Mouse (Mus musculus): ENCODE data around the gene Gbf1. TPM values are rescaled to one million over a fixed set of nuclear protein-coding genes. Genes with fewer than 3 reads are reported as not detected.

Gene Gbf1
- total RNA-seq, 2 experiments from 2014 or later, result 101 to 106 TPM

GRCm38 (mm10) chr19:46290535-46291105 lies 138.3 kb downstream of the Gbf1 start:
- intact Hi-C loops (cut with DNase I), result no loop called here
- no peak for DNase-seq

DNA sequence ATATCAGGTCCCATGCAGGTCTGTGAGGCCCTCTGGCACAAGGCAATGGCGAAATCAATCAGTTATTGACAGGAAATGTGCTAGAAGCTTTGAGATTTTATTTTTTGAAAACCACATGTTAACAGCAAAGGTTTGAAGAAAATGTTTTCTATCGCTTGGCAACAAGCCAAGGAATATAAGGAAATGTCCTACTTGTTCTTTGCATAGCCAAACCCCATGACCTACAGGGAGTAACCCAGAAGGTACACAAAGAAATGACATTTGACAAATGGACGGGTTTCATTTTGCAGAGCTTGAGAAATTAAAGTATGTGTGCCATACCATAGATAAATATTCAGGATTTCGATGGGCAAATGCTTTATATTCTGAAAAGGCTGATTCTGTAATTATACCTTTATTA lies 144.6 kb downstream of the Gbf1 start:
- intact Hi-C loops (cut with DNase I), result no loop called here
- DNase-seq, result no peak

- intact Hi-C loops (cut with DNase I), result no loop called here
- DNase-seq, result no peak
Observed at GRCm38 (mm10) chr19:46300294-46301045, 148.2 kb downstream of the Gbf1 start.

GRCm38 (mm10) chr19:46302551-46302950 lies 150.2 kb downstream of the Gbf1 start:
- no peak for DNase-seq
- intact Hi-C loops (cut with DNase I), result no loop called here

GRCm38 (mm10) chr19:46303251-46304215 lies 151.2 kb downstream of the Gbf1 start:
- DNase-seq, result no peak
- intact Hi-C loops (cut with DNase I), result no loop called here

DNA sequence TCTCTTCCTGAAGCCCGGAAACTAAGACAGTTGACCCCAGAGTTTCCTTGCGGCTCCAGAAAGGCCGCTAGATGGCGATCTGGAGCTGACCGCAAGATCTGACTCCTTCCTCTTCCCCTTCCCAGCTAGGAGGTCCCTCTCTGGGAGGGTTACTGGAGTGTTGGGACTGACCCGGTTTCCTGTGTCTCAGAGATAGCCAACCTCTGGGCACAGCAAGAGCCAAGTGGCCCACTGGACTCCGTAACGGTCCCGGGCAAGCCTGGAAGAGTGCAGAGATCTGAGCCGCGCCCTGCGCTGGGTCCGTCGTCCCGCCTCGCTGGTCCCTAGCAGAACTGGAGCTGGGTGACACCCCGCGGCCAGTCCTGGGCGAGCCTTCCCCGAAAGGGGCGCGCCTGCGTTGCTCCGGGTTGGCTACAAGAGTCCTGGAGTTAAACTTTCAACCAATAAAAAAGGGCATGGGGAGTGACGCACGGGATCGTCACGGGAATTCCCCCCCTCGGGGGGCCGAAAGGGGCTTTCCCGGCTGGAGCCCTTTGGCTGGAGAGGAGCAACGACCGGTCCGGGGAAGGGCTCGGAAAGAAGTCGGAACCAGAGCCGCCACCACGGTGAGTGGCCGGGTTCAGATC lies 152.0 kb downstream of the Gbf1 start, which contains the start of gene Nfkb2:
TSS of gene Nfkb2 (plus strand) at position 105 of the 626 bp plus-strand sequence.
- DNase-seq, result peak; percentile 85
- intact Hi-C loops (cut with DNase I), result no loop called here

- intact Hi-C loops (cut with DNase I), result loop anchor here (5.0 kb wide), 1 partner anchor 168 kb away; no protein-coding TSS in a partner anchor
- no peak for DNase-seq
Observed at GRCm38 (mm10) chr19:46304908-46305333, 152.6 kb downstream of the Gbf1 start.

- intact Hi-C loops (cut with DNase I), result loop anchor here (5.0 kb wide), 1 partner anchor 168 kb away; no protein-coding TSS in a partner anchor
Observed at GRCm38 (mm10) chr19:46305432-46306267, 153.3 kb downstream of the Gbf1 start.

GRCm38 (mm10) chr19:46306268-46306610 lies 153.9 kb downstream of the Gbf1 start:
- intact Hi-C loops (cut with DNase I), result loop anchor here (5.0 kb wide), 1 partner anchor 169 kb away; no protein-coding TSS in a partner anchor
- DNase-seq, result no peak

More at GRCm38 (mm10) chr19:46305432-46306267, 153.3 kb downstream of the Gbf1 start:
- peak; percentile 75 for DNase-seq

DNA sequence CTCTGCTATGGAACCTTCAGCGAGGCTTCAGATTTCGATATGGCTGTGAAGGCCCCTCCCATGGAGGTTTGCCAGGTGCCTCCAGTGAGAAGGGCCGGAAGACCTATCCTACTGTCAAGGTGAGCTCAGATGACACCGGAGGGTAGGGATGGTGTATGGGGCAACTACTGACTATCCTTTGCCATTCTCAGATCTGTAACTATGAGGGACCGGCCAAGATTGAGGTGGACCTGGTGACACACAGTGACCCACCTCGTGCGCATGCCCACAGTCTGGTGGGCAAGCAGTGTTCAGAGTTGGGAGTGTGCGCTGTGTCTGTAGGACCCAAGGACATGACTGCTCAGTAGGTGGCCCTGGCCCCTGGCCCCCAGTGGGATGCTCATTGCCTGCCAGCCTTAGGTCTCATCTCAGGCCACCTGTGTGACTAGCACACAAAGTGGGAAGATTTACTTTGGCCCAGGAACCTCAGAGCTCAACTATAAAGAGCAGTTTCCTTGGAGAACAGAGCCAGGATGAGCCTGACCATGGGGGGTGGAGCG lies 154.5 kb downstream of the Gbf1 start:
- intact Hi-C loops (cut with DNase I), result loop anchor here (5.0 kb wide), 1 partner anchor 170 kb away; no protein-coding TSS in a partner anchor

GRCm38 (mm10) chr19:46307781-46308180 lies 155.5 kb downstream of the Gbf1 start:
- no peak for DNase-seq
- intact Hi-C loops (cut with DNase I), result loop anchor here (5.0 kb wide), 1 partner anchor 170 kb away; no protein-coding TSS in a partner anchor

More for the DNA sequence above, 154.5 kb downstream of the Gbf1 start:
- DNase-seq, result no peak

- intact Hi-C loops (cut with DNase I), result loop anchor here (5.0 kb wide), 1 partner anchor 171 kb away; no protein-coding TSS in a partner anchor
- no peak for DNase-seq
Observed at GRCm38 (mm10) chr19:46308303-46308702, 156.0 kb downstream of the Gbf1 start.

GRCm38 (mm10) chr19:46308706-46309435 lies 156.6 kb downstream of the Gbf1 start:
- intact Hi-C loops (cut with DNase I), result loop anchor here (5.0 kb wide), 1 partner anchor 172 kb away; no protein-coding TSS in a partner anchor
- peak; percentile 93 for DNase-seq

GRCm38 (mm10) chr19:46309651-46310305 lies 157.5 kb downstream of the Gbf1 start:
- DNase-seq, result no peak
- intact Hi-C loops (cut with DNase I), result loop anchor here (5.0 kb wide), 1 partner anchor 172 kb away; no protein-coding TSS in a partner anchor

GRCm38 (mm10) chr19:46310312-46310865 lies 158.1 kb downstream of the Gbf1 start:
- DNase-seq, result no peak
- intact Hi-C loops (cut with DNase I), result no loop called here

GRCm38 (mm10) chr19:46311341-46311740 lies 159.0 kb downstream of the Gbf1 start:
- DNase-seq, result no peak
- intact Hi-C loops (cut with DNase I), result no loop called here

DNA sequence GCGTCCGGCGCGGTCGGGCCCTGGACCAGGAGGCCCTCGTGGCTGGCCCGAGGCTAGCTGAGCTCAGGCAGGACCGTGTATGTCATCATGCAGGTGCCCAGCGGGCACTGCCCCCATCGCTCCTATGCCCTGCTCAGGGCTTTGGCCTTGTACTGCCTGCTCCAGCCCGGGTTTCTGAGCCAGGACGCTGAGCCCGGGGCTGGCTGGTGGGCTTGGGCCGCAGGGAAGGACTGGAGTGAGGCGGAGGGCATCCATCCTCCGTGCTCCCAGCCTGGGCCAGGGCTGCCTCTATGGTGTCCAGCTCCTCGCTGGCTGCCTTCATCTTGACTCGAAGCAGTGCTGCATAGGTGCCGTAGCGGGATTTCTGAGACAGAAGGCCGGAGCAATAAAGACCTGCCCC lies 160.3 kb downstream of the Gbf1 start:
- intact Hi-C loops (cut with DNase I), result no loop called here

More for the DNA sequence above, 160.3 kb downstream of the Gbf1 start:
- DNase-seq, result no peak
